Mouse (Mus musculus) cerebellum, adult 11-12 months (tissue): ENCODE measurements around the gene Wwox.

Source experiments
- DNase-seq: peaks from one replicate; pipeline ENCODE4 v3.0.0; 2022

Gene Wwox

DNA sequence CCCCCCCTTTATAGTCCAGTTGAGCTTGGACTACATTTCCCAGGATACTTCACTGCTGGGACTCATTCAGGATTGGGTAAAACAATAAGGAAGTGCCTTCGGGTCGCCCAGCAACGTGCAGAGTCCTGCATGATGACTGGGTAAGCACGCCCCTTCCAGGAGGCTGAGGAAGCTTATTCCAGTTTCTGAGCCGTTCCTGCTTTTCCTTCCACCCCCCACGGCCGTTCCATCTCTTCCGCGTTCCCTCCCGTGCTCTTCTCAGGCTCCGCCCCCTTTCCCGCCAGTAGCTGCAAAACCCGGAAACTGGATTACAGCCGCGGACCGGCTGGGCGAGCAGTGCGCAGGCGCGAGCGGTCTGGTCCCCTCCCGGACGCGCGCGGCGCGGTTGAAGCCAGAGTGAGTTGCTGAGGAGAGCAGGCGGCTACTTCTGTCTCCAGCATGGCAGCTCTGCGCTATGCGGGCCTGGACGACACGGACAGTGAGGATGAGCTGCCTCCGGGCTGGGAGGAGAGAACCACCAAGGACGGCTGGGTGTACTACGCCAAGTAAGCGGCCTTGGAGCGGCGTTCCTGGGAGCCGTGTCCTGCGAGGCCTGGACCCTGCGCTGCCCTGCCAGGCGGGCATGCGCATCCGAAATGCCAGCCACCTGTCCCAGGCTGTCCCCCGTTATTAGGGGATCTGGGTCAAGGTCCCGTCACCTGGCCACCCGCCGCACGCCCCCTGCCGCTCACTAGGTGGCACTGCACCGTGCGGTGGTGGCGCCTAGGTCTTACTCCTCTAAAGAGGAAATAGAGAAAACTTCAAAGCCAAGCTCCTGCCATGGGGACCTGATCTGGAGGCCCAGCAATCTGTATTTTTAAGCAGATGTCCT, at the start of gene Wwox:
Gene Wwox, plus strand, starts transcription at position 322 of the 871 bp plus-strand sequence.
- peak; percentile 99 for DNase-seq

DNA sequence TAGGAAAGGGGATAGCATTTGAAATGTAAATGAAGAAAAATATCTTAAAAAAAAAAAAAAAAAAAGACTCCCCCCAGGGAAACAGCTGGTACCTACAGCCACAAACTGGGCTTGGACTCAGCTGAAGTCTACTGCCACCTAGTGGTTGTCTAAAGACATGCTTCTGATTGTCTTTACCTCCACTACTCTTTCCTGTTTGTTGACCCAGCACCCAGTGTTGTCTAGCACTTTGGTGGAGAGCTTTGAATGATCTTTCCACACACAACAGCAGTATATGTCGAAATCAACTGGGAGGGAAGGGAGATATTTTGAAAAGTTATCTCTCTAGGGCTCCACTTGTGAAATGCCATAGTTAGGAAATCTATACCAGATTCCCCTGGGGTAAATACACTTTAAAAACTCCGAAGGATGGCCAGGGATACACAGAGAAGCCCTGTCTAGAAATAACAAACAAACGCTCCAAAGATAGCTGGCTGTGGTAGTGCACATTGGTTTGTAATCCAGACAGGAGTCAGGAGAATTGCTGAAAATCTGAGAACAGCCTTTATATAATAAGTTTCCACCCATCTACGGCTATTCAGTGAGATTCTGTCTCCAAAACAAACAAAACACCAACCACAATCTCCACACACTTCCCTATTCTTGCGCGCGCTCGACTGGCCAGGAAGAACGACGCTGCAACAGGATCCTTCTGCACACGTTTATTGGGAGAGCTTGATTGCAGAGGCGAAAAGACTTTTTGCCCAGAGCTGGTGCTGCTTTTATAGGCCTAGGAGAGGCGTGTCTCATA, 48.8 kb upstream of the Wwox start:
- DNase-seq, result no peak

DNA sequence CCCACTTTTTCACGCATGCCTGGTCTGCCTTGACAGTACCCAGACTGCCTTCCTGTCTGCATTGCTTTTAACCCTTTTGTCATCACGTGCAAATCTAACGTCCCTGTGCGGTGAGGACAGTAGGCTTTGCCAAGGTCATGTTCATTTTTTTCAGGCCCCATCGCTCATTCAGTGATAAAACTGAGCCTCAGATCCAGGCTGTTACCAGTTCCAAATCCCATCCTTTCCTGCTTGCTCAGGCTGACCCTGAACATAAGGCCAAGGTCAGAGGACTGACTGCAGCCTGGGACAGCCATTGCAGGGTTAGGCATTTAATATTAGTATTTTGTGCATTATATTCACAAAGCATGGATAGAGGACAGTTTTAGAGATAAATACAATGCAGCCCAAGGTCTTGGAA, 41.1 kb upstream of the Wwox start:
- DNase-seq, result no peak

DNA sequence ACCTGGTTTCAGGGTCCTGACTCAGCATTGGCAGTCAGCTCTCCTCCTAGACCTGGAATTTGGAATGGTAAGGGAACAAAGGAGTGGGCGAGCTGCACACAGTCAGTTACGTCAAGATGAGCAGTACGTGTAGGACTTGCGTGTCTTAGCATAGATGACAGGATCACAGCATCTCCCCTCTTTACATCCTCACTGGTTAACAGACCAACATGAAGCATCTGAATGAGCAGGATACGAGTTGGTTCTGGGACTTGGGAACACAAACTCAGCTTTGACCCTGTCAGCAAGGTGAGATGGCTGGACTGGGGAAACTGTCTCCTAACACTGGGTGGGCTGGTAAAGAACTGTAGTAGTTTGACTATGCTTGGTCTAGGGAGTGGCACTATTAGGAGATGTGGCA, 40.2 kb upstream of the Wwox start:
- DNase-seq, result no peak

DNA sequence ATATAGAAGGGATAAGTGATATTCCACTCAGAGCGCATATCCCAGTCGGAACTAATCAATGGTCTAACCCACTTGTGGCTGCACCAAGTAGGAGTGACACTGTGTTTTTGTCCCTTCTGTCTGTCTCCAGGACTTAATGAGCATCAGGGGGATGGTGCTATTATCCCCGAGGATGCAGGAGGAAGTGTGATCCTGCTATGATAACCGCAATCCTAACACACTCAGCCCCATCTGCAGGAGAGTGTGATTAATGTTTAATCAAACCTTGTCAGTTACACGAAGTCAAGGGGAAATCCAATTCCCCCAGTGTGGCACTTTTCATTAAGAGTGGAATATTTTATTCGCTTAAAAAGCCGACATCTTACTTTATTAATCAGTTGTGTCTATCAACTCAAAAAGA, 37.8 kb upstream of the Wwox start:
- no peak for DNase-seq

DNA sequence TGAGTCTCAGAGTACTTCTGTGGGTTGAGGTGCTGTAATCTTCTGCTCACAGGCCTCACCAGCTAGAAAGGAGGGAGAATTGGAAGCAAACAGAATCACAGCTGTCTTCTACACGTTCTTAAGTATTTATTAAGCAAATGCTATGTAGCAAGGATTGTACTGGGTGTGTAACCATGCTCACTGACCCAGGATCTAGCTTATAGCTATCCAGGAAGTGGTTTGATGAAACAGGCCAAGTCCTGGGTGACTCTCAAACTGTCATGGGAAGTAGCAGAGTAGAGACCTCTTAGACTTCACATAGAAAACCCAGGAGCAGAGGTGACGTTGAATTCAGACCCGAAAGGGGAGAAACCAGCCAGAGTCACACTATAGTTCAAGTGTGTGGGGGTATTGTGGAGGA, 28.0 kb upstream of the Wwox start:
- DNase-seq, result no peak

DNA sequence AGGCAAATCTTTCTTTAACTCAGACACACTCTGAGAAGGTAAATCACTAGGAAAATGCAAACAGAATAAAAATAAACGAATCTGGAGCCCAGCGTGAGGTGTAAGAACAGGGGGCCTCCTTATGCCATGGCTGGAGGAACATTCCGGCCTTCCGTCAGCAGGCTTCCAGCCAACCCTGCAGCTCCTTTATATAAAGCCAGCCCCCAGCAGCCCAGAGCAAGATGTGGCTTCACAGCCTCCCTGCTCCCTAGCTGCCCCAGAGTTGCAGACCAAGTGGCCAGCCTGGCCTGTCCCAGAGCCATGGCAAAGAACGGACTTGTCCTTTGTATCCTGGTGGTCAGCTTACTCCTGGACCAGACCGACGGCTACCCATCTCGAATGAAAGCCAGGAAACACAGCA, 21.7 kb upstream of the Wwox start, which contains the start of gene Clec3a:
Gene Clec3a, plus strand, starts transcription at position 301 of the 400 bp plus-strand sequence.
- no peak for DNase-seq

DNA sequence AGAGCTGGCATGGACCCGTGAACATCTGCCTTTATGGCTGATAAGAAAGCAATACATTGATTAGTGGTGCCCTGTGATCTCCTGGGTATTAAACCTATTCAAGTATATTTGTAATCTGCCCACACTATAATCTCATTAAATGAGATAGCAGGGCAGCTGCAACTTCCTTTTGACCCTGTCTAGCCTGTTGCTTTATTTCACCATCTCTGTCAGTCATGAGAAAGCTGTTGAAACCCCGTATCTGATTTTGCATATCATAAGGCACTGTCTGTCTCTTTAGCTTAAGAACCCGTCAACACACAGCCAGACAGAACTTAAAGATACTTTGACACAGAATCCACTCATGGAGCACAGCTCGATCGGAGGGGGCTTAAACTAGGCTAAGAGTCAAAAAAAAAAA, 21.0 kb upstream of the Wwox start:
- no peak for DNase-seq

DNA sequence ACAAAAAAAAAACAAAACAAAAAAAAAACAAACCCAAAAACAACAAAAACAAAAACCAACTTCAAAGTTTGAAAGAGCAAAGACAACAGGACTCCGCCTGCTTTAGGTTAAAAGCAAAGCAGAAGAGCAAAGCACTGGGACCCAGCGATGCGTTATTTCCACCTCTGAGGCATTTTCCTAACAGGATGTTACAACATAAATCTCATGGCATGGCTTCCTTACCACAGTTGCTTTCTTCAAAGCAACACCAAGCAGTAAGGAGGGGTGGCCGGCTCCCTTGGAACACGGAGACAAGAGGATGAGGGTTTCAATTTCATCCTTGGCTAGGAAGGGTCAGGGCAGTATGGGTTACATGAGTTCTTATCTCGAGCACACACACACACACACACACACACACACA, 20.6 kb upstream of the Wwox start:
- no peak for DNase-seq

DNA sequence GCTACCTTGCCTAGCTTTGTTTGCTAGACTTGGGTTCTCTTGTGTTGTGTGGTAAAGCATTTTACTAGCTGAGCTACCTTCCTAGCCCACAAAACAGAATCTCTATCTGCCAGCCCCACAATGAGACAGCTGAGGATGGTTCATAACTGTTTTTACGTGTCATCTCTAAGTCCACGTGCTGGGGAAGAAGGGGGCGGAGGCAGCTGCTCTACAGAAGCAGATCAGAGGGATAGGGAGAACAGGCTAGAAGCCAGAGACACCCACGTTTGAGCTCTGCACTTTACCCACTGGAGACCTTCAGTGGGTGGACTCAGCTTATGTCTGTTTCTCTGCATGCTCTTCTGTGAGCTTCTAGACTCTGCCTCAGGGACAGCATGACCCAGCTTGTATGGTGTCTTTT, 17.9 kb upstream of the Wwox start:
- DNase-seq, result no peak

DNA sequence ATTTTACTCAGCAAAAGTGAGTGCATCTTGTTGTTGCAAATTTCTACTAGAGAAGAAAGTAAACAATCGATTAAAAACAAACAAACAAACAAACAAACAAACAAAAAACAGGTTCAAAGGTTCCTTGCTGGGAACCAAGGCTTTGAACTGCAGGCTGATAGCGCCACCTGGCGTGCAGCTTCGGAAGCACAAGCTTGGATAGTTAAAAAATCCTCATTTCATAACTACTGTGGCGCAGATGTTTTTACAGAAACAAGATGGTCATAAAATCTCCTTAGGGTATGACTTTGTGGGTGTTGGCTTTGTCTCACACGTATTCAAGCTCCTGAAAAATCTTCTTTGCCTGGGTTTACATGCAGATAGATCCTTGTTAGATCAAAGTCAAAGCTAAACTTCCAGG, 1.2 kb upstream of the Wwox start:
- no peak for DNase-seq

DNA sequence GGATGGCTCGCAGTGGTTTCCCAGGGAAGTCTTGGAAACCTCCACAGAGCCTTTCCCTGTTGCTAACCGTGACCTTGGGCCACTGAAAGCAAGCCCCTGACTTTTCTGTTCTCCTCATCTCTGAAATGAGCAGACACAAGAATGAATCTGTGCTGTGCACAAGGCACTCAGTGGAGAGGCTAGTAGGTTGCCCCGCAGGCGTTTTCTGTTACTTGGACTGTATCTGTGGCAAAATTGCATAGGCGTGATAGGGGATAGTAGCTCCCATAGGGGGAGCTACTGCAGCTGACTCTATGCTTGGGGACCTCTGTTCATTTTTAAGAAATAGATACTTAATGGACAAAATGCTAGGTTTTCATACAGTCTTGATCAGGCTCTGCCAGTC, 742 bp downstream of the Wwox start:
- no peak for DNase-seq

DNA sequence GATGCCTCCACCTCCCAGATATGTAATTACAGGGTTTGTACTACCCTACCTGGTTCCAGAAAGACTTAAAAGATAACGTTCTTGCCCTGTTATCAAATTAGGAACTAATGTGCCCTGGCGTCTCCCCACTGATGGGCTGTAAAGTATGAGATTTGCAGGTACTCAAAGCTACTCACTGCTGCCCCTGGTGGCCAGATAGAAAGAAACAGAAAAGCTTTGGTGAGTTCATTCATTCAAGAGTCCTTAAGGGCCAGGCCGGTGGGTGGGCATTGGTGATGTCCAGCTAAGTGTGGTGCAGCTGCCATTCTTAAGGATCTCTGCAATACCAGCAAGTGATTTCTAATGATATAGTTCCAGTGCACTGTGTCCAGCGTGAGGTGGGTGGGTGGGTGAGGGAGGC, 2.2 kb downstream of the Wwox start:
- no peak for DNase-seq

DNA sequence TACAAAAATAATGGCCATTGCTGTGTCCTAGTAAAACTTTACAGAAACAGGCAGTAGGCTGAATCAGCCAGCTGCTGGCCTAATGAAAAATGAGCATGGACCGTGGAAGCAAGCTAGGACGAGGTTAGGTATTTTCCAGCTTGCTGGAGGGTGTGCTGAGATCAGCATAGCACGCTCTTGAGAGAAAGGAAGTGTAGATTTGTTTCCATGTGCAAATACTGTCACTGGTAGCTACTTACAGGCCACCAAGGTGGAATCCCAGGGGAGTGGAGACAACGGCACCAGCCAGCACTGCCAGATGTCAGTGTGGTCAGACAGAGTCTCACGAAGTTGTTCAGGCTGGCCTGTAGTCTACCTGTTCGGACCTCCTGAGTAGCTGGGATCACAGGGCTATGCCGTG, 7.4 kb downstream of the Wwox start:
- DNase-seq, result peak; percentile 4

DNA sequence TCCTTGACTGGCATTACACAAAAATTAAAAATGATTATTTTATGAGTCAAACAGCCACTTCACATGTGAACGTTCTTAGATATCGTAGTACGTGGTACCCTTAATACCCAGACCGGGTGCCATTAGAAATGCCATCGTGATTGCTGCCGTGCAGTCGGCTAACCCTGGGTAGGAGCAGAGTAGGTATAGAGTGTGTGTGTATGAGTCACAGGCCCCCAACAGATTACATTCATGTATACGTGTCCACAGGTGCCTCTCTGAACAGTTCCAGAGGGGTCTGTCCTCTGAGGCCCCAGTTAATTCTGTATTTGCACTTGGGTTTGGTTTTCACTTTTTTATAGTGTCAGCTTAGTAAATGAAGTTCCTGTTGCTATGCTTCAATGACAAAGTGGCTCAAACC, 12.8 kb downstream of the Wwox start:
- DNase-seq, result no peak

DNA sequence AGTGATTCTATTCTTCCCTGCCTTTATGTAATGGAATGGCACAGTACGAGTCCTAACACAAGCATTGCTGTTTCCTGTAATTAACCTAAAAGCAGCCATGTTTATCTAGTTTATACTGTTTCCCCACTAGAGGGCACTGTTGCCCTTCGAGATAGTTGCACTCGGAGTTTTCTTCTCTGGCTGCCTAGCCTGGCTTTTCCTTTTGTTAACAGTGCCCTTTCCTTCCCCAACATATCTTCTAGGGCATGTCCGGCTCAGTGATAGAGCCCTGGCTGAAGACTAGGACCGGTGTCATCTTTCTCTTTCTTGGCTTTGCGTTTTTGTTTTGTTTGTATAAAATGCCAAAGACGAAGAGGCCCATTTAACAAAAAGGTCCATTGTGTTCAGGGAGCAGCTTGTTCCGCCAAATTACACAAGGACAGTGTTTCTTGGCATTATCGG, 13.3 kb downstream of the Wwox start:
- DNase-seq, result peak; percentile 76

DNA sequence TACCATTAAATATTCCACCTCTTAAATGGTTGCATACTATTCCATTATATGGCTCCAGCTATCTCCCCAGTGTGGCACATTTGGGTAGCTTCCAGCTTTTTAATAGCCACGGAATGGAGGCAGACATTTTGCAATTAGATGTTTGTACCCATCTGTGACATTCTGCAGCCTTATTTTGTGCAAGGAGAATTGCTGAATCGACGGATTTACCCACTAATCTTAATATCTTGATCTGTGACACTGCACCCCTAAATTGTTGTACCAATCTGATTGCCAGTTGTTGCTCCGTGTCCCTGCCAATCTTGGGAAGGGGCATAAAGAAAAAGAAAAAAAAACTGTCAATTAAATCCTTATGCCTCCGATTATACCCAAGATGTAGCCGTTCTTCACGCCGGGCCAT, 15.8 kb downstream of the Wwox start:
- DNase-seq, result no peak

DNA sequence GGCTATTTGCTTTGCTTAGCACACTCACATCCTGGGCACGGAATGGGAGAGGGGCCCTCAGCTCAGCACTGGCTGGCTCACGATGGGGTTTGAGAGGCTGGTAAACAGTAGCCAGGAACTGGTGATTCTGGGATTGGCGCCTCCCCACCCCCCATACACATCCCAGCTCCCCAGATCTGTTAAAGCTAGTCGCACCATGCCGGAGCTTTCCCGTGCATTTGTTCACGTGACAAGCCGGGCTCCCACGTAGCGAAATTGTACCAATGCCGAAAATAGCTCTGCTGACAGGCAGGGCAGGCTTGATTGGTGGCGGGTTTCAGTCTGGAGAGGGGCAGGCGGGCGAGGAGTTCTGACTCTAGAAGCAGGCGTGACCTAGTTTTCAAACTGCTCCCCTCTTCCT, 16.5 kb downstream of the Wwox start:
- DNase-seq, result peak; percentile 48

DNA sequence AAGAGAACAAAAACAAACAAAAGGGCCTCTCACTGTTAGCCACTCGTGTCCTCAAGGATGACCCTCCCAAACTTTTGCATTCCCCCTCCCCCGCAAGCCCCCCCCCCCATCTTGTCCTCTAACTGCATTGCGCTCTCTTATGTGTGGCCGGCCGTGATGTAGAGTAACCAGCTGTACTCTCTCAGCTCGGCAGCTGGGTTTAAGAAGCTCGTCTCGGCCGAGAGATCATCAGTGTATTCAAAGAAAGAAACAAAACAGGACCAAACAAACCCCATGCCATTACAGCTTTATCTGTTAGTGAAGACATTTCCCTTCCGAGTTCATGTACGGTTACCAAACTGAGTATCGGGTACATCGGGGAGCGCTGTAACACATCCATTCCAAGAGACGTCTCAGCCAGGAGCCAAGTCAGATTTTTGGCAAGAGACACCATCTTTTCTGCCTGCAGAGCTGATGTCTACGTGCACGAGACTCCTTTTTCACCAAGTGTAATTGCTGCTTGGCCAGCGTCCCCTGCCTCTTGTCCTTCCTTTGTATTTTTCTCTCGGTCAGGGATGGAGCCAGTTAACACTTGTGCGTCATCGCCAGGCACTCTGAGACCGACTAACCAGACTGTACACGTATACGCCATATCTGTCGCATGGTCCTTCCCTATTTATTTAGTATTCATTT, 18.8 kb downstream of the Wwox start:
- no peak for DNase-seq

DNA sequence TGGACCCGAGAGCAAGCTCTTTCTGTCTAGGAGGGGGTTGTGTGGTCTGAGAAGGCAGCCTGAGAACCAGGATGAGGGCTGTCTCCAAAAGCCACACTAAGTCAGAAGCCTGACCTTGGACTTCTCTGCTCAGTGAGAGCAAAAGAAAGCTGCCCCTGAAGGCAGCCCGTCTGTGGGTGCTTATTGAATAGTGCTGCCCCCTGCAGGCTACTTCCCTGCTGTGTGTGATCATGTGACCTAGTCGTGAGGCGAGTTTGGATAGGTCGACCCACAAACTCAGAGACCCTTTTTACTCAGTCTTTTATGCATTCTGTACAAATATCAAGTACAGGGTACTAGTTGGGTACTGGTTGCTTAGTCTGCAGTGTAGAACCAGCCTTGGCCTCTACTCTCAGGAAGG, 21.1 kb downstream of the Wwox start:
- DNase-seq, result no peak

DNA sequence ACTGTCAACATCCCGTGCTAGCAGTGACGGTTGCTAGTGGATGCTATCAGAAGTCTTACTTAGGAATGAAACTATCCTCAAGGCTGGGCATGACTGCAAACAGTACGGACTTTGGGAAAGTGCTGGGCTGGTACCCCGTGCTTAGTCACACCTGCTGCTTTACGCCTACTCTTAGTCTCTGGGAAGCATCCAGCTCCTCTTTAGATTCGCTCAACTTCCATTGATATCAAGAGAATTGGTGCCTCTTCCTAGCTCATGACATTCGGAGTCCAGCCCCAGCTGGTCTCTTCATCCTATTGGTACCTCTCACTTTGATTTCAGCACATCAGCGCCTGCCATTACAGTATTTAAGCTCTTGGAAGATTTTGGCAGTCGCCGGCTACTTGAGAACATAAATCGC, 23.1 kb downstream of the Wwox start:
- no peak for DNase-seq

DNA sequence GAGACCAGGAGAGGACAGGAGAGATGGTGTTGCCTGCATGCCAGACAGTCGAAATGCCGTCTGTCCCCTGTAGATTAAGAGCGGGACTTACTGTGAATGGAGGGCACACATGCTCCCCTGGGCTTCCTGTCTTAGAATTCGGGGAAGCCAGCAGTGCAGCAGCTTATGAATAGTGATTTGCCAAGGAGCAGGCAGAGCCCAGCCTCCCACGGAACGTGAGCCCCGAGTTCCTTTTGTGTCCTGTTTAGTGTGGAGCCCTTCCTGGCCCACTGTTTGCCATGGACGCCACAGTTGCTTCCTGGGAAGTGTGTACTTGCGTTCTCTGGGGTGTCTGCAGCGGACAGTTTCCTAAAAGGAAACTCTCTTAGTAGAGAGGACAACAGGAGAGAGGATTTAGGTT, 23.9 kb downstream of the Wwox start:
- DNase-seq, result no peak

DNA sequence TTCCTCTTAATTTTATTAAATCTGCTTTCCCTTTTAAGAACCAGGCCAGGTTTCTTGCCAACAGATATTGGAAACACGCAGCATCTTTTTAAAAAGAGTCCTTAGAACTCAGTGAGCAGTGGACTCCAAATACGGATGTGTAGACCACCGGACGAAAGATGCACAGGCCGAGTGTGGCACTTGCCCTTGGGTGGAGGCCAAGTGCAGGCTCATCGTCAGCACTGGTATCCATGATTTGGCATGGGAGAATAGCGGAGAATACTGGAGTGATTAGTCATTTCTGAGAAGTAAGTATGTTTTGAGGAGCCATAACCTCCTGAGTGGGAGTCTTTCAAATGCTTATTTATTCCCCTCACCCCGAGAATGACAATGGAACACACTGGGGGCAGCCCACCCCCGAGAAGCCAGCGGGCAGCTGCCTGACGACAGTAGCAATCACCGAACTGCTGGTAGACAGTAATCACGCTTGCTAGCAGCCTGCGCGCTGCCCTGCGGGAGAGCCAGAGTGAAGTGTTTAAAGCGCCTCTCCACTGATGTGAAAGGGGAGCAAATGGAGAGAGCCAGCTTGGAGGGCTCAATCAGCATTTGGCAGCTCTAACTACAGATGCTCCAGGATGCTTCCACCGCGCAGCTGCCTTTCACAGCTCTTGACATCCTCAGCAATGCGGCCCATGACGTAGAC, 29.2 kb downstream of the Wwox start:
- DNase-seq, result no peak
